Mouse (Mus musculus): ENCODE measurements around the gene Ralgps1. TPM values are rescaled to one million over a fixed set of nuclear protein-coding genes. Genes with fewer than 3 reads are reported as not detected.

Ralgps1 gene
- total and polyA plus RNA-seq, 3 experiments = 0.62 to 2.1 (median 1.5) TPM

- dilution Hi-C loops (cut with MboI; ENCODE audit: extremely low pct_ligation_motif_present, extremely low pct_unique_long_range_greater_than_20kb, low sequenced_read_pairs) = no loop called here
- peaks cover 0 to 6% of the 10 kb centered on the region in 2 experiments for H3K36me3 ChIP-seq (replicated peaks in 1 of 2; ENCODE audit: control insufficient read depth in 1 of 2, insufficient read depth in 1 of 2, low read length in 1 of 2)
- H3K4me3 ChIP-seq (replicated peaks in 1 of 3; ENCODE audit: low read depth in 2 of 3, low read length in 2 of 3, poor library complexity in 1 of 3) = no peak overlapping the region
- no peak overlapping the region for H3K4me2 ChIP-seq (ENCODE audit: insufficient read depth, low read depth, poor library complexity, severe bottlenecking)
- no peaks in the 10 kb centered on the region for H3K79me2 ChIP-seq (replicated peaks; ENCODE audit: control insufficient read depth, extremely low read depth, insufficient read depth, poor library complexity, severe bottlenecking)
- H3K27me3 ChIP-seq (replicated peaks) = no peaks in the 10 kb centered on the region
- H3K9ac ChIP-seq (ENCODE audit: insufficient read depth, low read depth) = no peak overlapping the region
- H3K4me1 ChIP-seq (ENCODE audit: control insufficient read depth in 1 of 2, insufficient read depth in 2 of 2) = peaks cover 0 to 12% of the 10 kb centered on the region in 2 experiments; a peak in 1 of 4 replicates
- TF ChIP-seq NRF1 (IDR thresholded peaks at IDR 0.05; ENCODE audit: low read depth, low read length) (no peak), USF2 (conservative IDR thresholded peaks at IDR 0.05; ENCODE audit: low read depth, low read length) (no peak), HCFC1 (IDR thresholded peaks at IDR 0.05; ENCODE audit: low read depth, low read length) (no peak), RCOR1 (conservative IDR thresholded peaks at IDR 0.05; ENCODE audit: low read depth, low read length) (no peak), JUN (IDR thresholded peaks at IDR 0.05; ENCODE audit: insufficient read depth, low read depth, low read length) (no peak), MAZ (IDR thresholded peaks at IDR 0.05; ENCODE audit: low read depth, low read length) (no peak), KAT2A (IDR thresholded peaks at IDR 0.05; ENCODE audit: insufficient replicate concordance, low read length) (no peak), SIN3A (IDR thresholded peaks at IDR 0.05; ENCODE audit: low read length) (no peak), EP300 (IDR thresholded peaks at IDR 0.05; ENCODE audit: low read length) (no peak), IRF4 (IDR thresholded peaks at IDR 0.05; ENCODE audit: low read depth, low read length) (no peak), TCF12 (IDR thresholded peaks at IDR 0.05; ENCODE audit: low read depth, low read length) (no peak), CHD2 (IDR thresholded peaks at IDR 0.05; ENCODE audit: low read length) (no peak)
- H3K27ac ChIP-seq (ENCODE audit: insufficient read depth, low read depth) = no peak overlapping the region
- H3K9me3 ChIP-seq (replicated peaks; ENCODE audit: low read length) = no peaks in the 10 kb centered on the region
- in situ Hi-C loops (cut with MboI; ENCODE audit: low pct_ligation_motif_present, low pct_unique_long_range_greater_than_20kb, low sequenced_read_pairs) = no loop called here
- no peak for DNase-seq (ENCODE audit: extremely low read depth)
These were observed 206.1 kb downstream of the Ralgps1 start for GRCm38 (mm10) chr2:33165229-33165628.

GRCm38 (mm10) chr2:33164646-33165045, 206.6 kb downstream of the Ralgps1 start:
- Histone ChIP-seq H3K4me2 (ENCODE audit: insufficient read depth, low read depth, poor library complexity, severe bottlenecking) (no peak overlapping the region), H3K36me3 (replicated peaks in 1 of 2; ENCODE audit: control insufficient read depth in 1 of 2, insufficient read depth in 1 of 2, low read length in 1 of 2) (peaks cover 0 to 7% of the 10 kb centered on the region in 2 experiments), H3K79me2 (replicated peaks; ENCODE audit: control insufficient read depth, extremely low read depth, insufficient read depth, poor library complexity, severe bottlenecking) (no peaks in the 10 kb centered on the region), H3K9ac (ENCODE audit: insufficient read depth, low read depth) (no peak overlapping the region), H3K4me3 (replicated peaks in 1 of 3; ENCODE audit: low read depth in 2 of 3, low read length in 2 of 3, poor library complexity in 1 of 3) (no peak overlapping the region), H3K27ac (ENCODE audit: insufficient read depth, low read depth) (no peak overlapping the region), H3K4me1 (ENCODE audit: control insufficient read depth in 1 of 2, insufficient read depth in 2 of 2) (peaks cover 0 to 13% of the 10 kb centered on the region in 2 experiments; a peak in 1 of 4 replicates), H3K9me3 (replicated peaks; ENCODE audit: low read length) (no peaks in the 10 kb centered on the region), H3K27me3 (replicated peaks) (no peaks in the 10 kb centered on the region)
- dilution Hi-C loops (cut with MboI; ENCODE audit: extremely low pct_ligation_motif_present, extremely low pct_unique_long_range_greater_than_20kb, low sequenced_read_pairs) = no loop called here
- in situ Hi-C loops (cut with MboI; ENCODE audit: low pct_ligation_motif_present, low pct_unique_long_range_greater_than_20kb, low sequenced_read_pairs) = no loop called here
- TF ChIP-seq PAX5 (IDR thresholded peaks at IDR 0.05; ENCODE audit: low read length) (no peak), USF1 (IDR thresholded peaks at IDR 0.05; ENCODE audit: low read depth, low read length) (no peak), MXI1 (IDR thresholded peaks at IDR 0.05; ENCODE audit: low read depth, low read length) (no peak), HCFC1 (IDR thresholded peaks at IDR 0.05; ENCODE audit: low read depth, low read length) (no peak), MEF2A (IDR thresholded peaks at IDR 0.05; ENCODE audit: borderline replicate concordance, low read depth, low read length) (no peak), MAZ (IDR thresholded peaks at IDR 0.05; ENCODE audit: low read depth, low read length) (no peak), BHLHE40 (IDR thresholded peaks at IDR 0.05; ENCODE audit: low read depth, low read length) (no peak), NELFE (IDR thresholded peaks at IDR 0.05; ENCODE audit: low read depth, low read length) (no peak), RAD21 (IDR thresholded peaks at IDR 0.05; ENCODE audit: low read depth, low read length) (no peak), ZKSCAN1 (IDR thresholded peaks at IDR 0.05; ENCODE audit: borderline replicate concordance, low read depth, low read length) (no peak), SIN3A (IDR thresholded peaks at IDR 0.05; ENCODE audit: low read length) (no peak), CHD1 (IDR thresholded peaks at IDR 0.05; ENCODE audit: low read depth, low read length) (no peak), UBTF (IDR thresholded peaks at IDR 0.05; ENCODE audit: low read depth, low read length) (no peak), POLR2A (IDR thresholded peaks at IDR 0.05; ENCODE audit: low read depth, low read length) (no peak), ELF1 (IDR thresholded peaks at IDR 0.05; ENCODE audit: low read depth, low read length) (no peak)
- DNase-seq (ENCODE audit: extremely low read depth) = no peak

Data from CH12.LX (cell line).